Mouse (Mus musculus): Measurements from ENCODE around the gene Ntn1. TPM values are rescaled to one million over a fixed set of nuclear protein-coding genes. Genes with fewer than 3 reads are reported as not detected.

Gene Ntn1
- 0.21 and 0.24 TPM in 2 replicates for polyA plus RNA-seq (2015; fragmentation: Nextera tagmentation; extraction: Ambion mirVana)

DNA sequence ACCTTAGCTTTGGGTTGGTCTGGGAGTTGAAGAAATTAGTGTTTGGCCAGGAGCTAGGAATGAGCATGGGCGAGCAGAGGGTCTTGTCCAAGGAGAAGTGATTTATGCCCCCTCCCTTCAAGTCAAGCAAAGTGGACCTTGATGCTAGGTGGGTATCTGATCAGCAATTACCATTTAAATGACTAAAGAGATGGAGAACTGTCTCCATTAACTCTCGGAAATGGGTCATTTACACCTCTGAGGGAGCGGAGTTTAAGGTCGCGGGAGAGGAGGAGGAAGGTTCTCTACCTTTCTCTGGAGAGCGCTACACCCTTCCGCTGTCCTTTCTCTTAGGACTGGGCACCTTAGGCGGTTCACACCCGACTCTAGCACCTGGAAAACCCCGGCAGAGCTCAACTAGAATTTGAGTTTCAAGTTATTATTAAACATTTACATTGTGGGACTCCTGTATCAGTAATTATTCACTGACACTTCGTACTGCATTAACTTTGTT lies at the start of gene Ntn1:
Ntn1 (minus strand) TSS at position 97 of the 493 bp plus-strand sequence.
- no peak for DNase-seq
- H3K4me1 ChIP-seq (replicated peaks) = 0 out of 2 replicates have a peak, but pooled peaks cover 4% of the 10 kb centered on the region
- no peaks in the 10 kb centered on the region for H3K36me3 ChIP-seq
- H3K4me2 ChIP-seq = peak within 1 kb of the TSS; percentile 53
- H3K9me3 ChIP-seq (replicated peaks) = no peaks in the 10 kb centered on the region
- WGBS (ENCODE audit: insufficient replicate concordance) = 5% methylated on average over 11 of the region's 11 CpGs
- peaks cover 84% of the 10 kb centered on the region for H3K27me3 ChIP-seq
- no peak within 1 kb of the TSS for H3K27ac ChIP-seq
- no peak within 1 kb of the TSS for H3K9ac ChIP-seq
- peak within 1 kb of the TSS; percentile 38 for H3K4me3 ChIP-seq (replicated peaks)
- ATAC-seq (ENCODE audit: low read depth) = no peak

DNA sequence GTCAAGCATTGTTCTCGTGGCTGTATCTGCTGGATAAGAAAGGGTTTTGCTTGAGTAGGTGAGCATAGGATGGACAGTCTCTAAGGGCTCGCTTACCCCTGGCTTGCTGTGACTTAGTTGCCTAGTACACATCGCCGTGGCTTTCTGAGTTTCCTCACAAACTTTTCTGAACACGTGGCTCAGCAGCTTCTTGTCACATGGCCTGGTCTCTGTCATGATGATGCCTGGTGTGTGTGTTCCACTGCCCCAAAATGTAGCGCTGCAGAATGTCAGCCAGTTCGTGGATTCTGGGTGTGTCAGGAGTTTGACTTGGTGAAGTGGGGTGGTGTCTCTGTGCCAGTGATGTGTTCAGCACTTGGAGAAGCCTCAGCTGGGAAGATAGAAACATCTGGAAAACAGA lies 47.7 kb upstream of the Ntn1 start:
- no peaks in the 10 kb centered on the region for H3K27me3 ChIP-seq
- WGBS (ENCODE audit: insufficient replicate concordance) = 63% methylated on average over 7 of the region's 7 CpGs
- H3K36me3 ChIP-seq = no peaks in the 10 kb centered on the region
- DNase-seq = no peak
- ATAC-seq (ENCODE audit: low read depth) = no peak
- peaks cover 5% of the 10 kb centered on the region; the same call in 1 of the 2 replicates for H3K4me1 ChIP-seq (replicated peaks)
- H3K4me2 ChIP-seq = no peak overlapping the region
- H3K9me3 ChIP-seq (replicated peaks) = no peaks in the 10 kb centered on the region
- H3K27ac ChIP-seq = no peak overlapping the region
- H3K9ac ChIP-seq = no peak overlapping the region
- no peak overlapping the region for H3K4me3 ChIP-seq (replicated peaks)

- no peak overlapping the region for H3K9ac ChIP-seq
- 43% methylated on average over 2 of the region's 2 CpGs for WGBS (ENCODE audit: insufficient replicate concordance)
- H3K4me2 ChIP-seq = no peak overlapping the region
- H3K4me3 ChIP-seq (replicated peaks) = no peak overlapping the region
- ATAC-seq (ENCODE audit: low read depth) = no peak
- no peak for DNase-seq
- no peak overlapping the region for H3K27ac ChIP-seq
- H3K4me1 ChIP-seq (replicated peaks) = peaks cover 5% of the 10 kb centered on the region; the same call in 1 of the 2 replicates
- no peaks in the 10 kb centered on the region for H3K36me3 ChIP-seq
- no peaks in the 10 kb centered on the region for H3K9me3 ChIP-seq (replicated peaks)
- no peaks in the 10 kb centered on the region for H3K27me3 ChIP-seq
These were observed 46.6 kb upstream of the Ntn1 start for GRCm38 (mm10) chr11:68447242-68447641.

GRCm38 (mm10) chr11:68446547-68446946 lies 45.9 kb upstream of the Ntn1 start:
- ATAC-seq (ENCODE audit: low read depth) (no peak), DNase-seq (no peak)
- Histone ChIP-seq H3K27me3 (no peaks in the 10 kb centered on the region), H3K36me3 (no peaks in the 10 kb centered on the region), H3K9me3 (replicated peaks) (no peaks in the 10 kb centered on the region), H3K27ac (no peak overlapping the region), H3K4me3 (replicated peaks) (no peak overlapping the region), H3K4me1 (replicated peaks) (peaks cover 5% of the 10 kb centered on the region; the same call in 1 of the 2 replicates), H3K4me2 (no peak overlapping the region), H3K9ac (no peak overlapping the region)
- WGBS (ENCODE audit: insufficient replicate concordance) = 63% methylated on average over 4 of the region's 4 CpGs

DNA sequence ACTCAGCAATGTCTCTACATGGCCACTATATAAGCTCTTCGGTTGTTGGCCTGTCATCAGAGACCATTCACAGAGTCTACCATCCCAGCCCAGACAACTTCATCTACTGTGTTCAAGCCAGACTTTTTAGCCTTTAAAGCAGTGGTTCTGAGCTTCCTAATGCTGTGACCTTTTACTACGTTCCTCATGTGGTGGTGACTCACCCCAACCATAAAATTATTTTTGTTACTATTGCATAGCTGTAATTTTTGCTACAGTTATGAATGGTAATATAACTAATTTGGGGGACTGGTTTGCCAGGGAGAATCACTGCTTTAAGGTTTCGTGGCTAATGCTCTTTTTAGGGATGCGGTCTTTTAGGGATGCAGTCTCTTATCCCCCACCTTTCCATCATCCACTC lies 45.3 kb upstream of the Ntn1 start:
- H3K4me1 ChIP-seq (replicated peaks) = 0 out of 2 replicates have a peak, but pooled peaks cover 2% of the 10 kb centered on the region
- no peaks in the 10 kb centered on the region for H3K9me3 ChIP-seq (replicated peaks)
- no peak overlapping the region for H3K9ac ChIP-seq
- H3K4me2 ChIP-seq = no peak overlapping the region
- no peak overlapping the region for H3K27ac ChIP-seq
- no peak overlapping the region for H3K4me3 ChIP-seq (replicated peaks)
- H3K27me3 ChIP-seq = no peaks in the 10 kb centered on the region
- ATAC-seq (ENCODE audit: low read depth) = no peak
- no peaks in the 10 kb centered on the region for H3K36me3 ChIP-seq
- WGBS (ENCODE audit: insufficient replicate concordance) = 71% methylated on average over 4 of the region's 4 CpGs
- DNase-seq = no peak

- H3K36me3 ChIP-seq = no peaks in the 10 kb centered on the region
- 57% methylated on average over 12 of the region's 12 CpGs for WGBS (ENCODE audit: insufficient replicate concordance)
- no peak overlapping the region for H3K27ac ChIP-seq
- H3K4me2 ChIP-seq = no peak overlapping the region
- no peaks in the 10 kb centered on the region for H3K4me1 ChIP-seq (replicated peaks)
- H3K9ac ChIP-seq = no peak overlapping the region
- no peak overlapping the region for H3K4me3 ChIP-seq (replicated peaks)
- no peaks in the 10 kb centered on the region for H3K27me3 ChIP-seq
- H3K9me3 ChIP-seq (replicated peaks) = no peaks in the 10 kb centered on the region
- ATAC-seq (ENCODE audit: low read depth) (no peak), DNase-seq (no peak)
These were observed 42.5 kb upstream of the Ntn1 start for GRCm38 (mm10) chr11:68442983-68443638.

DNA sequence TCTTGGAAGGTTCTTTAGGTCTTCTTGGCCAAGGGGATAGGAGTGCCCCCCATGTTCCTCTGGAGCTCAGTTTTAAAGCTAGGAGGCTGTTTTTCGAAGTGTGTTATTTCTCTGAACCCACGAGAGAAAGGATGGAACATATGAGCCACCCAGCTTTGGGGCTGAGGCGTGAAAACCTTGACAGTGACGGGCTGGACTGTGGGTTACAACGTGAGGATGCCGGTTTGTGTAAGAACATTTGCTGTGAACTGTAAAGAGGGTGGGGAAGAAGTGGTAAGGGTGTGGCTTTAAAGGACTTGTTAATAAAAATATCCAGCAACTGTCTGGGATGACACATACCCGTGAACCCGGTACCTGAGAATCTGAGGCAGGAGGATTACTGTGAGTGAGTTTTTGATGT lies 41.7 kb upstream of the Ntn1 start:
- Histone ChIP-seq H3K36me3 (no peaks in the 10 kb centered on the region), H3K4me2 (no peak overlapping the region), H3K27me3 (no peaks in the 10 kb centered on the region), H3K4me1 (replicated peaks) (no peaks in the 10 kb centered on the region), H3K4me3 (replicated peaks) (no peak overlapping the region), H3K27ac (no peak overlapping the region), H3K9me3 (replicated peaks) (no peaks in the 10 kb centered on the region), H3K9ac (no peak overlapping the region)
- DNase-seq (no peak), ATAC-seq (ENCODE audit: low read depth) (no peak)
- WGBS (ENCODE audit: insufficient replicate concordance) = 68% methylated on average over 8 of the region's 8 CpGs

GRCm38 (mm10) chr11:68440965-68441364 lies 40.3 kb upstream of the Ntn1 start:
- Histone ChIP-seq H3K4me1 (replicated peaks) (no peaks in the 10 kb centered on the region), H3K27me3 (no peaks in the 10 kb centered on the region), H3K27ac (no peak overlapping the region), H3K9me3 (replicated peaks) (no peaks in the 10 kb centered on the region), H3K36me3 (no peaks in the 10 kb centered on the region), H3K9ac (no peak overlapping the region), H3K4me3 (replicated peaks) (no peak overlapping the region), H3K4me2 (no peak overlapping the region)
- 44% methylated on average over 3 of the region's 5 CpGs for WGBS (ENCODE audit: insufficient replicate concordance)
- DNase-seq = no peak
- no peak for ATAC-seq (ENCODE audit: low read depth)

DNA sequence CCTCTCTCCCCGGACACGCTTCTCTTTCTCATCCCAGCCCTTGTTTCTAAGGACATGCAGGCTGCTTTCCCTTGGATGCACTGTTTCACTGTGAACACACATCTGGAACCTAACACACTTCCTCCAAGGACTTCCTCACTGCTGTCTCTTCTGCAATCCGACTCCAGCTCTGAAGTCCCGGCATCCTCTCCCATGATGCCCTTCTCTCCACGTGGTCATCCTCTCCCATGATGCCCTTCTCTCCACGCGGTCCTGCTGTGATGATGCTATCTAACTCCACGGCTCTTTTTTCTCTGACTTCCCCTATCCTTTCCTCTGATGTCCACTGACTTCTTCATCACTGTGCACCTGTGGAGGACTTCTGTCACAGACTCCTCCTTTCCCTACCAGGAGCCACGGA lies 39.5 kb upstream of the Ntn1 start:
- no peaks in the 10 kb centered on the region for H3K36me3 ChIP-seq
- DNase-seq = no peak
- H3K27me3 ChIP-seq = no peaks in the 10 kb centered on the region
- WGBS (ENCODE audit: insufficient replicate concordance) = 51% methylated on average over 9 of the region's 9 CpGs
- H3K9me3 ChIP-seq (replicated peaks) = no peaks in the 10 kb centered on the region
- H3K4me2 ChIP-seq = no peak overlapping the region
- no peaks in the 10 kb centered on the region for H3K4me1 ChIP-seq (replicated peaks)
- H3K9ac ChIP-seq = no peak overlapping the region
- H3K27ac ChIP-seq = no peak overlapping the region
- no peak overlapping the region for H3K4me3 ChIP-seq (replicated peaks)
- no peak for ATAC-seq (ENCODE audit: low read depth)

DNA sequence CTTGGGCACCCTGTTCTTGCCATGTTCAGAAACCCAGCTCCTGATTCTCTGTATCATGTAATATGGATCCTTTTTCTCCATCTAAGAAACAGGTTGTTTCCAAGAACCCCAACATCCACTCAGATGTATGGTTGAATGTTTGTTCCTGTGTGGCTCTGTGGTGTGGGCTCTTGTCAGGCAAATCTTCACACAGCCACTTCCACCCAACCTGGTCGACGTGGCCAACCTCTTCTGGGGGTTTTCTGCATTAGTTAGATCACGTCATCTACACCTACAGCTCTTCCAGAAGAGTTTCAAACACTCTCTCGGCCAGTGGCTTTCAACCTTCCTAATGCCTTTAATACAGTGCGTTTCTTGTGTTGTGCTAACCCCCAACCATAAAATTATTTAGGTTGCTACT lies 35.8 kb upstream of the Ntn1 start:
- Histone ChIP-seq H3K27me3 (peaks cover 14% of the 10 kb centered on the region), H3K36me3 (no peaks in the 10 kb centered on the region), H3K27ac (no peak overlapping the region), H3K4me1 (replicated peaks) (0 out of 2 replicates have a peak, but pooled peaks cover 7% of the 10 kb centered on the region), H3K9ac (no peak overlapping the region), H3K4me3 (replicated peaks) (no peak overlapping the region), H3K4me2 (no peak overlapping the region), H3K9me3 (replicated peaks) (no peaks in the 10 kb centered on the region)
- DNase-seq (no peak), ATAC-seq (ENCODE audit: low read depth) (no peak)
- 53% methylated on average over 5 of the region's 5 CpGs for WGBS (ENCODE audit: insufficient replicate concordance)

DNA sequence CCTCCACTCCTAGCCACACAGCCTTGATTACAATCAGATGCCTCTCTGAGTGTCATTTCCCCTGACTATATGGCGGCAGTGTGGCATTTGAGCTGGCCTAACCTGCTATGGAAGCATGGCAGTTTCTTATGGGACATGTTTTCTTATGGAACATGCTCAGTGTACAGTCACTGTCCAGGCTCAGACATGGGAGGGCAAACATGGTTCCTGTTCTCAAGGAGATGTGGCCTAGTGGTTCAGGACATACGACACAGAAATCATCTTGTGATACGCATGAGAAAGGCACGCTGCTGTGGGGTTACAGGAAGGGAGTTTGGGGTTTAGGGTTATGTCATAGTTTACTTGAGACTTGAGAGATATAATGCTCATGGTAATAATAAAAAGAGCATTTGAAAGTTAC lies 35.0 kb upstream of the Ntn1 start:
- no peak for DNase-seq
- no peak overlapping the region for H3K27ac ChIP-seq
- no peak overlapping the region for H3K4me2 ChIP-seq
- no peaks in the 10 kb centered on the region for H3K36me3 ChIP-seq
- H3K27me3 ChIP-seq = peaks cover 21% of the 10 kb centered on the region
- no peak overlapping the region for H3K4me3 ChIP-seq (replicated peaks)
- 0 out of 2 replicates have a peak, but pooled peaks cover 7% of the 10 kb centered on the region for H3K4me1 ChIP-seq (replicated peaks)
- no peaks in the 10 kb centered on the region for H3K9me3 ChIP-seq (replicated peaks)
- 75% methylated on average over 4 of the region's 4 CpGs for WGBS (ENCODE audit: insufficient replicate concordance)
- H3K9ac ChIP-seq = no peak overlapping the region
- no peak for ATAC-seq (ENCODE audit: low read depth)

- no peak for DNase-seq
- no peak overlapping the region for H3K27ac ChIP-seq
- H3K36me3 ChIP-seq = no peaks in the 10 kb centered on the region
- 0 out of 2 replicates have a peak, but pooled peaks cover 7% of the 10 kb centered on the region for H3K4me1 ChIP-seq (replicated peaks)
- H3K9ac ChIP-seq = no peak overlapping the region
- H3K4me2 ChIP-seq = no peak overlapping the region
- H3K27me3 ChIP-seq = peaks cover 29% of the 10 kb centered on the region
- no peaks in the 10 kb centered on the region for H3K9me3 ChIP-seq (replicated peaks)
- ATAC-seq (ENCODE audit: low read depth) = no peak
- WGBS (ENCODE audit: insufficient replicate concordance) = 54% methylated on average over 2 of the region's 2 CpGs
- no peak overlapping the region for H3K4me3 ChIP-seq (replicated peaks)
These were observed 34.1 kb upstream of the Ntn1 start for GRCm38 (mm10) chr11:68434697-68435096.
